Mouse (Mus musculus) limb, embryonic 10.5 days (tissue): ENCODE data around the gene Il4ra. TPM values are rescaled to one million over a fixed set of nuclear protein-coding genes. Genes with fewer than 3 reads are reported as not detected.

Experiments
- DNase-seq: peaks from one replicate; pipeline ENCODE4 v3.0.0-alpha.2; 2017; ENCODE audit warnings: low spot score
- H3K27ac ChIP-seq: fragments of 300-500 bp; sonication (generic); 2 replicates; pipeline ENCODE4 v1.5.1; 2016; ENCODE audit warnings: mild to moderate bottlenecking
- H3K27me3 ChIP-seq: fragments of 300-500 bp; sonication (generic); 2 replicates; pipeline ENCODE4 v1.6.1; 2016; ENCODE audit warnings: low read depth, mild to moderate bottlenecking; ENCODE audit not compliant: poor library complexity, severe bottlenecking
- H3K36me3 ChIP-seq: fragments of 300-500 bp; sonication (generic); 2 replicates; pipeline ENCODE4 v1.6.1; 2016; ENCODE audit warnings: mild to moderate bottlenecking, moderate library complexity
- H3K4me1 ChIP-seq: fragments of 300-500 bp; sonication (generic); 2 replicates; pipeline ENCODE4 v1.6.1; 2016
- H3K4me3 ChIP-seq: fragments of 300-500 bp; sonication (generic); 2 replicates; pipeline ENCODE4 v1.5.1; 2016; ENCODE audit warnings: mild to moderate bottlenecking, moderate library complexity
- H3K9me3 ChIP-seq: fragments of 300-500 bp; sonication (generic); replicated peaks from 2 replicates; pipeline ENCODE4 v1.6.1; 2016; ENCODE audit warnings: mild to moderate bottlenecking
- WGBS: fragments of 180-500 bp; shearing (Covaris S2); methylation state at CpG from one replicate; pipeline ENCODE4 v1.1.7; 2016; 5-methylcytosine and 5-hydroxymethylcytosine counted together
- polyA plus RNA-seq: library from polyadenylated mRNA; unstranded; fragments of >200 nt; fragmentation: Nextera tagmentation; extraction: Ambion mirVana; gene quantifications from 2 replicates; pipeline ENCODE4 v1.2.1, GENCODE M21; 2016

Il4ra gene
- polyA plus RNA-seq, 1 experiment from 2014 or later, result 4.2 TPM

DNA sequence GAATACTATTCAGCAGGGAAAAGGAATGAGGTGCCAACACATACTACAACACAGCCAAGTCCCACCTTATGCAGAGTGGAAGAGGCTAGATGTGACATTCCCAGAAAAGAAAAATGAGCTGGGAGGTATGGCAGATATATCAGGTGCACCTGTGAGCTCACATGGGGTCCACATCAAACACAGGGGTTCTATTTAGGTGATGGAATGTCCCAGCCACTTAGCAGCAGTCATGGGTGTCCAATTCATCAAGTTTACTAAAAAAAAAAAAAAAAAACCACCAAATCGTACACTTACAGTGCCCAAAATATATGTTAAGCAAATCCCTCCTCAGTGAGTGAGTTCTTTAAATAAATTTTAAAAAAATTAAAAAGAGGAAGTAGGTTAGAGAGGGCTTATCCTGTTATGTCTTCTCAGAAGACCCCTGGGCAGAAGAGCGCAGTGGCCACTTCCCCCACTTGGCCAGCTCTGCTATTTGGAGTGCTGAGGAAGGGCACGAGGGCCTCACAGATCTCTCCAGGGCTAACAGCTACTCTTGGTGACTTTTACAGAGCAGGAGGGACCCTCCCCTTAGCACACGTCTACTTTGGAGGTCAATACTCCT lies 47.6 kb downstream of the Il4ra start:
- Histone ChIP-seq H3K27ac (no peak overlapping the region), H3K4me1 (no peaks in the 10 kb centered on the region), H3K9me3 (no peaks in the 10 kb centered on the region), H3K4me3 (no peak overlapping the region), H3K36me3 (no peaks in the 10 kb centered on the region), H3K27me3 (no peaks in the 10 kb centered on the region)
- no peak for DNase-seq
- WGBS, result 67% methylated on average over 4 of the region's 4 CpGs

DNA sequence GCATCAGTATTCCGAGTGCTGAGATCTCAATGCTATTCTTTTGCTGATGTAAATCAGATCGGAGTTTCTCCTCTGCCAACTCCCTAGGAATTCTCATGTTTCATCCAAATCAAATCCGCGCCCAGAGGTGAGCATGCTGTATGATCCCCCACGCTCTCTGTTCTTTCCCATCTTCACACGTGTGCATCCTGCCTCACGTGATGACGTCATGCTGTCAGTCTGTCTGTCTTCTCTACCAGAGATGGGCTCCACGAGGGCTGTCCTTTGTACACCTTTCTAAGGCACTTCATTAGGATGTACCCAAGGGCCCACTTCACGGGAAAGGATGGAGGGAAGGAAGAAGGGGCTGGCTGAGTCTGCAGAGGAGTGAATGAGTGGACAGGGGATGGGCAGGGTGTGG lies 48.2 kb downstream of the Il4ra start:
- no peaks in the 10 kb centered on the region for H3K9me3 ChIP-seq
- no peak overlapping the region for H3K4me3 ChIP-seq
- H3K36me3 ChIP-seq, result no peaks in the 10 kb centered on the region
- H3K27me3 ChIP-seq, result no peaks in the 10 kb centered on the region
- WGBS, result 75% methylated on average over 10 of the region's 10 CpGs
- no peaks in the 10 kb centered on the region for H3K4me1 ChIP-seq
- no peak for DNase-seq
- H3K27ac ChIP-seq, result no peak overlapping the region

DNA sequence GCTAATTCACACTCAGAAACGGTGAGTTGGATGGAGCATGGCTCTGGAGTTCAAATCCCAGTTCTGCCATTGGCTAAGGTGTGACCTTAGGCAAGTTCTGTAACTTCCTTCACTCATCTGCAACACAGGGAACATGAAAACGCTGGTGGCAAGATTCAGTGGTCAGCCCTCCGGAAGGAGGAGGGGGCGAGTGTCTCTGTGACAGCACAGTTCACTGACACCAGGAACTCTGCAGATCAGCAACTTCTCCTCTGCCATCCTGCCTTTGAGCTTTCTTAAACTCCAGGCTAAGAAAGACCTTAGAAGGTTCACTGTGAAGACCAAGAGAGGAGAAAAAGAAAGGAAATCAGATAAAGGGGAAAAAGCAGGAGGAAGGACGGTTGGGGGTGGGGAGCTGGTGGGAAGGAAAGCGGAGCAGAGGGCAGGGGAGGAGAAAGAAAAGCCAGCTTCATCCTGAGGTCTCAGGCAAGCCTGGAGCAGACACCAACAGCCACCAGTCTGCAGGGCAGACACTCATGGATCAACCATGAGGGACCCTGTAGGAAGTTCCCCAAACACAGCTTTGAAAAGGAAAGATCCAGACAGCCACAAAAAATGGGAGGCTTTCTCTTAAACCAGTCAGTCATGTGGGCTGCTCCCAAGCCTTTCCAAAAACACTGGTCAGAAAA lies 48.8 kb downstream of the Il4ra start:
- Histone ChIP-seq H3K36me3 (no peaks in the 10 kb centered on the region), H3K27ac (no peak overlapping the region), H3K4me1 (peaks cover 3% of the 10 kb centered on the region; the same call in 1 of the 2 replicates), H3K9me3 (no peaks in the 10 kb centered on the region), H3K4me3 (no peak overlapping the region), H3K27me3 (no peaks in the 10 kb centered on the region)
- 52% methylated on average over 6 of the region's 6 CpGs for WGBS
- no peak for DNase-seq

- H3K4me3 ChIP-seq, result no peak overlapping the region
- H3K36me3 ChIP-seq, result no peaks in the 10 kb centered on the region
- H3K27me3 ChIP-seq, result no peaks in the 10 kb centered on the region
- 84% methylated on average over 6 of the region's 6 CpGs for WGBS
- peaks cover 3% of the 10 kb centered on the region; the same call in 1 of the 2 replicates for H3K4me1 ChIP-seq
- no peaks in the 10 kb centered on the region for H3K9me3 ChIP-seq
- DNase-seq, result no peak
- no peak overlapping the region for H3K27ac ChIP-seq
These were observed 49.4 kb downstream of the Il4ra start for GRCm38 (mm10) chr7:125601280-125601670.

DNA sequence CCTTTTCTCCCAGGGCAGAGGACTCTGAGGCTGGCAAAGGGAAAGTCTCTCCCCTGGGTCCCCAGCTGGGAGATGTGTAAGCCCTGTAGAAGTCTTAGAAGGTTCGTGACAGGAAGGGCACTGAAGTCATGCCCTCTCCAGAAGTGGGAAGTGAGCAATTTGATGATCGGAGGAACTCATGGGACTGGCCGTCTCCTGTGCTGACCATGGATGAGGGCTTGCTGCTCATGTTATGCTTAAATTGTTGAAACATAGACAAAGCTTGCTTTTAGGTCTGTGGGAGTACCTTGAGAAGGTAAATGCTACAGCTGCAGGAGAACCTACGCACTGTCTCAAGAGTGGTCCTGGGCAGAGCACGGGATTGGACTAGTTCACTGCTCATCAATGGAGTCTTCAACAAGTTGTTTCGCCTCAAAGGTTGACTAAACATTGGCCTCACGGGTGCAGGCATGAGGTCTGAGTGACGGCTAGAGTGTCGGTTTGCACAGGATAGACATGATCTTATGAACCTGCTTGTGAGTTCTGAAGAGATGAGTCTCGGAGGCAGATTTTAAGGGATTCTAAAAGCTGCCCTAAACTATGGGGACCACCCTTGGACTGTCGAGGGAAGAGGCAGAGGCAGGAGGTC lies 50.0 kb downstream of the Il4ra start:
- WGBS, result 86% methylated on average over 11 of the region's 11 CpGs
- Histone ChIP-seq H3K27ac (no peak overlapping the region), H3K4me1 (peaks cover 3% of the 10 kb centered on the region; the same call in 1 of the 2 replicates), H3K36me3 (no peaks in the 10 kb centered on the region), H3K27me3 (no peaks in the 10 kb centered on the region), H3K9me3 (no peaks in the 10 kb centered on the region), H3K4me3 (no peak overlapping the region)
- no peak for DNase-seq

DNA sequence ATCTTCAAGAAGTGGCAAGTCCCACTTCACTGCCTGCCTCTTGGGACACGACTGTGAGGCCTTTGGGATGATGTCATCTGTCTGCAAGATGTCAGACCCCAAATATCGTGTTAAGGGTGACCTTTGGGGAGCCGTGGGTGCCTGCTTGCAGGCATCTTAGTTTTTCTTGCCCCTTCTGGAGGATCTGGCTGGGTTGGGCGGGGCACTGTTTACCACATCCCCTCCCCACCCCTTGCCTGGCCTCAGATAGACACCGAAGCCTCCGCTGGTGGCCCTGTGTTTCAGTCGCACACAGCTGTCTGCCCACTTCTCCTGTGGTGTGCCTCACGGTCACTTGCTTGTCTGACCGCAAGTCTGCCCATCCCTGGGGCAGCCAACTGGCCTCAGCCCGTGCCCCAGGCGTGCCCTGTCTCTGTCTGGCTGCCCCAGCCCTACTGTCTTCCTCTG lies 51.3 kb downstream of the Il4ra start, which contains the start of gene Il21r:
Gene Il21r, plus strand, starts transcription at position 245 of the 447 bp plus-strand sequence.
- 76% methylated on average over 11 of the region's 11 CpGs for WGBS
- Histone ChIP-seq H3K4me1 (peaks cover 3% of the 10 kb centered on the region; the same call in 1 of the 2 replicates), H3K4me3 (no peak within 1 kb of the TSS), H3K27me3 (no peaks in the 10 kb centered on the region), H3K36me3 (no peaks in the 10 kb centered on the region), H3K27ac (no peak within 1 kb of the TSS), H3K9me3 (no peaks in the 10 kb centered on the region)
- DNase-seq, result no peak

DNA sequence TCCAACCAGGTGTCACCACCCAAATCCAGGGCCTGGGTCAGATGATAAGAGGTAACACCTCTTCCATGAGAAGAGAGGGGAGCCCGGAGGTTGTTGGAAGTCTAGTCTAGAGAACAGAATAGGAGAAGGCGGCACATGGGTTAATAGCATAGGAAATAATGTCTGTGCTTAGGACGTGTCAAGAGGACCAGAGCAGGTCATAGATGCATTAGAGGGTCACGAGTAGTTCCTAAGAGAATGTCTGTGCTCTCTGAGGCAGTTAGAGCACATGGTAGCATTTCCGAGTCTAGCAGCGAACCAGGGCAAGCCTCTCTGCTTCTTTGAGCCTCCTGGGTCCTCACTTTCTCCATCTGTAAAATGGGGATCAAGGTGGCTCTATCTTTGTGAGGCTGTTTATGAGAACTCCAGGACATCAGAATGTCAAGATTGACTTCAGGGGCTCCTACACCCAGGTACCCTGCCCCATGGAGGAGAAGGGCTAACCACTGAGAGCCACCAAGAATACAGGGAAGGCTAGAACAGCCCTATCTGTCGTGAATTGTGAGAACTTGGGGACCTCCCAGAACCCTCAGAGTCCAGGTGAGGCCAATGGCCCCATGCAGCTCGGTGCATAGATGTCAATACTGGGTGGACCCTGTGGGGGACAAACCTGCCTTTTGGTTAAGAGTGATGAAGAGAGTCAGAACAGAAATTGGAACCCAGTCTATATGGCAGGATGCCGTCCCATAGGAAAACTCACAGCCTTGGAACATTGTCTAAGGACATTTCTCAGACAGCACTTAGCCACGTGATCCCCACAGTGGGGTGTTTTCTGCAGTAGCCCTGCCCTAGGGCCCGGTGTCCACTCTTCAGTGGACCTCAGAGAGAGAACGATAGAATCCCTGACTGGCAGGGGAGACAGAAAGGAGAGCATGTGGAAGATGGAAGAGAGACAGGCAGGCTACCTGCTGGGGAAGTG lies 52.7 kb downstream of the Il4ra start:
- DNase-seq, result no peak
- peaks cover 3% of the 10 kb centered on the region; the same call in 1 of the 2 replicates for H3K4me1 ChIP-seq
- no peaks in the 10 kb centered on the region for H3K27me3 ChIP-seq
- H3K36me3 ChIP-seq, result no peaks in the 10 kb centered on the region
- H3K27ac ChIP-seq, result no peak overlapping the region
- H3K4me3 ChIP-seq, result no peak overlapping the region
- WGBS, result 85% methylated on average over 12 of the region's 12 CpGs
- no peaks in the 10 kb centered on the region for H3K9me3 ChIP-seq

- Histone ChIP-seq H3K9me3 (no peaks in the 10 kb centered on the region), H3K4me3 (no peak overlapping the region), H3K4me1 (peaks cover 3% of the 10 kb centered on the region; the same call in 1 of the 2 replicates), H3K27me3 (no peaks in the 10 kb centered on the region), H3K27ac (no peak overlapping the region), H3K36me3 (no peaks in the 10 kb centered on the region)
- DNase-seq, result no peak
- WGBS, result 62% methylated on average over 4 of the region's 4 CpGs
These were observed 53.8 kb downstream of the Il4ra start for GRCm38 (mm10) chr7:125605725-125606139.

DNA sequence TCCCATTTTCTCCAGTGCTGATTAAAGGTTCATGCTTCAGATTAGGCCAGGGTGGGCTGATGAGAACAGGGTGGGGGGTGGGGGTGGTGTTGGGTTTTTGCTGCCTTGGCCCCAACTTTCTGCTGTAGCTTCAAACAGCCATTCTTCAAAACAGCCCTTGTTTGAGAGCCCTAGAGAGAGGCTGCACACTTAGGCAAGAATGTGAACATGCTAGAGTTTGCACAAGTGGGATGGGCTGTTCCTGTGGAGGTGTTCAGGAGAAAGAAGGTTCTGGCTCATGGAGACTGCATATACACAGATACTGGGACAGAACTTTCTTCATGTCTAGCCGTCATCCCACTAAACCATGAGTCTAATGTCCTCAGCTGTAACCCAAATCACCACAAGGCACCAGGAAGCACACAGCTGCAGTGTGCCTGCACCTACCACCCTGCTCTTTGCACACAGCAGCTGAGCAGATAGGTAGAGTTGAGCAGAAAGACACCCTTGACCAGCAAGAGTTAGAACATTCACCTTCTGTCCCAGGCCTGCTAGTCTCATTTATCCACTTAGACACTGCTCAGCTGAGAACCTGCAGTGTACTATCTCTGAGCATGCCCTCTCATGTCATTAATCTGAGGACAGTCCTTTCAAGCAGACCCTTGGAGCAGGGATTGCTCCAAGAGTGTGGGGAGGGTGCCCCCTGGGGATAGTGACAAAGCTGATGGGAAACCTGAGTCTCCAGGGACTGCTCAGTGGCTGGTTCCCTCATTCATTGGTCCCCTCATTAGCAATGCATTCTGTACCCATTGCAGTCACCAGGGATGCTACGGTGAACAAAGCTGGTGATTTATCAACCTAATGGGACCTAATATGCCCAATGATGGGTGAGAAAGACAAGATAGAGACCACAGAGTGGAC lies 54.6 kb downstream of the Il4ra start:
- no peak for DNase-seq
- Histone ChIP-seq H3K4me1 (peaks cover 3% of the 10 kb centered on the region; the same call in 1 of the 2 replicates), H3K4me3 (no peak overlapping the region), H3K9me3 (no peaks in the 10 kb centered on the region), H3K27ac (no peak overlapping the region), H3K36me3 (no peaks in the 10 kb centered on the region), H3K27me3 (no peaks in the 10 kb centered on the region)
- 73% methylated on average over 2 of the region's 2 CpGs for WGBS

DNA sequence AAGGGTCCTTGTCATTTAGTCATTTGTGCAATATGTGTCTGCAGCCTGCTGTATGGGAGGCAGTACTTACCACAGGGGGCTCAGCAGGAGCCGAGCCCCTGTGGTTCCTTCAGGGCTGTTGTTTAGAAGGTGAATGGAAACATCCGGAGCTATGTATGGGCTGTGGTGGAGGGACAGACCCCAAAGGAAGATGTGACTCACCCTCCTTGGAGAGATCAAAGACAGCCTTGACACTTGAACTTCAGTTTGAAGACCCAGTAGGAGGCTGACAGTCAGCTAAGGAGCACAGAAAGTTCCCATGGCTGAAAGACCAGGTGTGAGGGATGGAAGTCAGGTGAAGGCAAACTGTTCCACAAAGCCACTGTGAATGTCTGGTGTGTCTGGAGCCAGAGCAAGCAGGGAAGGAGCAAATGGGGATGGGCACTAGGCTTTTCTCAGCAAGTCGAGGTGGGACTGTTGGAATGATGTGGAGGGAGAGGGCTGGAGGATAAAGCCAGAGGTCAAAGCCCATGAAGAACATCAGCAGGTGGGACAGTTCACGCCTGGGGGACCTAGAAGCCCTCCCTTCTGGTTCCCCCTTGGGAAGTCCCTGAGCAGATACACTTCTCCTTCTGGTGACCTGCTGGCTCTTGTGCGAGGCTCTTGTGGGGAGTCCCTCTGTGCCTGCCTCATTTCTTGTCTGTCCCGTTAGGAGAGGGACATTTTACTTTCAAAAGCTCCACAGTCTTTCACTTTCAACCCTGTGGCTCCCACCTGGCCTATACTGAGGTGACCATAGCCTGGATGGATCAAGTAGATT lies 55.7 kb downstream of the Il4ra start:
- DNase-seq, result no peak
- Histone ChIP-seq H3K9me3 (no peaks in the 10 kb centered on the region), H3K4me3 (no peak overlapping the region), H3K27me3 (no peaks in the 10 kb centered on the region), H3K4me1 (peaks cover 3% of the 10 kb centered on the region; the same call in 1 of the 2 replicates), H3K36me3 (no peaks in the 10 kb centered on the region), H3K27ac (no peak overlapping the region)
- WGBS, result 63% methylated on average over 6 of the region's 6 CpGs

DNA sequence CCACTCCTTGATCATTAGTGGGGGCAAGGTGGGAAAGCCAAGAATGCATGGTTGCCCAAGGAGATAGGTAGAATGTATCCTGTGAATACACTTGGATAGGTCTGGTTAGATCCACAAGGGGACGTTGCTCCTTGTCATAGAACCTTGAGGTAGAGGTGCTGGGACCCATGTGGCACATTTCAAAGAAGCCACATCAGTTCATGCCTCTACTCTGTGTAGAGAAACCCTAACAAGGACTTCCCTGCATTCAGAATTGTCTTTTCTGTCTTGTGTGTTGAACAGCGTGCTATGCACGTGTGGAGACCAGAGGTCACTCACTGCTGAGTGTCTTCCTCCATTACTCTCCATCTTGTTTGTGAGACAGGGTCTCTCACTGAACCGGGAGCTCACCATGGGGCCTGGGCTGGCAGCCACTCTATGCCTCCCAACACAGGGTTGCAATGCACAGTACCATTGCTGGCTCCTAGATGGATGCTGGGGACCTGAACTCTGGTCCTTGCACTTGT lies 56.3 kb downstream of the Il4ra start:
- WGBS, result 86% methylated on average over 4 of the region's 4 CpGs
- no peak for DNase-seq
- H3K27me3 ChIP-seq, result no peaks in the 10 kb centered on the region
- peaks cover 3% of the 10 kb centered on the region; the same call in 1 of the 2 replicates for H3K4me1 ChIP-seq
- no peaks in the 10 kb centered on the region for H3K36me3 ChIP-seq
- no peak overlapping the region for H3K27ac ChIP-seq
- H3K4me3 ChIP-seq, result no peak overlapping the region
- no peaks in the 10 kb centered on the region for H3K9me3 ChIP-seq
